Mouse (Mus musculus): ENCODE data around the gene Serpina6. TPM values are rescaled to one million over a fixed set of nuclear protein-coding genes. Genes with fewer than 3 reads are reported as not detected.

Serpina6 gene
- total RNA-seq, 2 experiments from 2014 or later = 0.73 to 7.0 TPM

DNA sequence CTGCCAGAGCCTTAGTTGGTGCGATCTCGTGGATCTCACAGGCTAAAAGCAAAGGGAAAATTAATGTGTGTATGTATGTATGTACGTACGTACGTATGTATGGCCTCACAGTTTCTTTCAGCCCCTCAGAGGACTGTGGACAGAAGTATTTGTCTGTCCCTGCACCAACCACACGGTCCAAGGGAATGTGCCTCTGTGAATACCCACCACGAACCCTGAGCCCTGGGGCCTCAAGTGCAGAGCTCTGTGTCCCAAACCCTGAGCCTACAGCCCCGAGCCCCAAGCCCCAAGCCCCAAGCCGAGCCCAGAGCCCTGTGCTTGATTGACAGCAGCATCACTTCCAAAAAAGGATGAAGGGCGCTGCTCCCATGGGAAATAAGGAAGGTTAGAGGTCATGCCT is 979 bp upstream of the Serpina6 start:
- no peak for DNase-seq (ENCODE audit: low spot score in 2 of 2)

DNA sequence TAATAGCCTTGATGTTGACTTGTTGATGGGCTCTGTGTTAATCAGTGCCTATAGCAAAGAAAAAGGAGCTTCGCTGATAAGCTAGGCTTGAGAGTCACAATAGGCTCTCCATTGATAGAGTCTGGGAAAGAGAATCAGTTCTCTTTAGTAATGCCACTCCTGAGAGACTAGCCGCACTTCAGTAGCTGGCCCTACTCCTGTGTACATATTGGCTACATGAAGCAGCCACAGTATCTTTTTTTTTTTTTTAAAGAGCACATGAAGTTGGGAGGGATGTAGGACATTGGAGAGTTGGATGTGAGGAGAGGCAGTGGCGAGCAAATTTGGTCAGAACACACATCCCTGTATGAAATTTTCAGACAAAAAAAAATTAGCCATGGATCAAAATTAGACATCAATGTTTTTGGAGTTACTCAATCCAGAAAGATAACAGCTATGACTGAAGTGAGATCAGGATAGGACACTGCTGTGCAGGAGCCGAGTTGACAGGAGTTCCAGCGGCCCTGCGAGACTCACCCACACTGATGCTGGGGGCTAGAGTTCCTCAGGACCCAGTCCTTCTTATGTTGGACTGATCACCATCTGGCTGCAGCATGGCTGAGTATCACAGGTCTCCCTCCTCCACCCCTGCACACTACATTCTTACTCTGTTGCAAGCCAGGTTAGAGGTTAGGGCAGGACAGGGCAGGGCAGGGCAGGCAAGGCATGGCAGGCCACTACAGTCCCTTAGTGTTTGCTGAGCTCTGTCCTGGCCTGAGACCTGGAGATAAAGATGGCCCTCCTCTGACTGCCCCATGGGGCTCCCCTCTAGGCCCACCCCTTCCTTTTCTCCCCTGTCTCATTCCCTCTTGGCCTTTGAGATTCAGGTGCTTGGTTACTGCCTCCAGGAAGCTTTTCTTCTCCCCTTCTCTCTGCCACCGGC is 1.6 kb downstream of the Serpina6 start:
- DNase-seq (ENCODE audit: low spot score in 2 of 2) = no peak

GRCm38 (mm10) chr12:103653836-103654235 is 3.2 kb downstream of the Serpina6 start:
- DNase-seq (ENCODE audit: low spot score in 2 of 2) = no peak

- no peak for DNase-seq (ENCODE audit: low spot score in 2 of 2)
Measured at GRCm38 (mm10) chr12:103646314-103646713, 10.7 kb downstream of the Serpina6 start.

DNA sequence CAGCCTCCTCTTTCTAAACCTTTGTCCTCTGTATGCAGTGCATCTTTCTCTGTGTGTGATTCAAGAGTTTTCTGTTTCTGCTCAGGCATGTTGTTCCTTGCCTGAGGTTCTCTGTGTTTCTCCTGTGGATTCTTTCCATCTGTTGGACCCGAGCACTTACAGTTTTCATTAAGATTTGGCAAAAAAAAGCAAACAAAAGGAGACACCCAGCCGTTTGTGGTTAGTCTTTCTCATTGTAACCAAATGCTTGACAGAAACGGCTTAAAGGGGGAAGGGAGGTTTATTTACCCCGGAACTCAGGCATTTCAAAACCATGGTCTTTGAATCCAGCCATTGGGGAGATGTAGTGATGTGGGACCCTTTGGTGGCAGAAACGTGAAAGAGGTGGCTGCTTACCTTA is 12.4 kb downstream of the Serpina6 start:
- DNase-seq (ENCODE audit: low spot score in 2 of 2) = no peak

DNA sequence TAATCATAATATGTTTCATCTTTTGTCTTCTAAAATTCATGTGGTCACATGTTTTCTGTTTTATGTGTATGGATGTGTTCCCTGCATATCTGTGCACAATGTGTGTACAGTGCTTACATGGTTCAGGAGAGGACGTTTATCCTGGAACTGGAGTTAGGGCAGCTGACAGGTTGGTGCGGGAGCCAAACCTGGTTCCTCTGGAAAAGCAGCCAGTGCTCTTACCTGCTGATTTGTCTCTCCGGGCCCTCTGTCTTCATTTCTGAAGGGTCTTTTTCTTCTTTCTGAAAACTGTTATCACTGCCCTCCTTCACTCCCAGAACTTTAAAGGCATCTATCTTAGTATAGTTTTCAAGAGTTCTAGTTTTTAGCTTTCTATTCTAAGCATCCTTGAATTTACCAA is 13.2 kb downstream of the Serpina6 start:
- no peak for DNase-seq (ENCODE audit: low spot score in 2 of 2)

DNA sequence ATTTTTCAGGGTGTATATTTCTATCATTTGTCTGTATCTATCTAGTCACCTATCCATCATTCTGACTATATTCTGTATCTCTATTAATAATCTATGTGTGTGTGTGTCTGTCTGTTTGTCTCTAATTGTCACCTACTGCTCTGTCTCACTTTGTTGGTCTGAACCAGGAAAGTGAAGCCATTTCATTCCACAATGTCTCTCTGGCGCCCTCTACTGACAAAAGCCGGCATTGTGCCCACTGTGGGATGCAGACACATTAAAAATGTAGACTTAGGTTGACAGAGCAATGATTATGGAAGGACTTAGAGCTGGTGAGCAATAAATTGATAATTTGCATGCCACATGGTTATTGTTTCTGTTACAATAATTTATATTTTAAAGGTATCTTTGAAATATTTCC is 13.7 kb downstream of the Serpina6 start:
- DNase-seq (ENCODE audit: low spot score in 2 of 2) = peak; percentile 87 to 88

- DNase-seq (ENCODE audit: low spot score in 2 of 2) = no peak
Measured at GRCm38 (mm10) chr12:103635846-103636245, 21.2 kb downstream of the Serpina6 start.

GRCm38 (mm10) chr12:103634430-103634829 is 22.6 kb downstream of the Serpina6 start:
- no peak for DNase-seq (ENCODE audit: low spot score in 2 of 2)

DNA sequence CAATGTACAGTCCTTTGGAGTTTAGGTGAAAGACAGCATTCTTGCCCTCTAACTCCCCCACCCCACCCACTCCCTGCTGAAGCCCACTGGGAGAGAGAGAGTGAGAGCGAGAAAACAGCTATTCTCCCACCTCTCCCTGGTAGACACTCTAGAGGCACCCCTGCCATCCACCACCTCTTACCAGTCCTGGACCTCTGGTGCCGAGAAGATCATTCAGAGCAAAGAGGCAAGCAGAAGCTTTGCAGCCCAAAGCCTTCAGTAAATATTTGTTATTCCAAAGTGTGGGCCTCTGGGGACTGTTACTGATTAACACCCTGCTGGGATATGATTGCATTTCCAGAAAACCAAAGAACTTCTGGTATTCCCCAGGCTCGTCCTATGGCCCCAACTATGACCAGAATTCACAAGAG is 25.8 kb downstream of the Serpina6 start, which contains the start of gene Serpina10:
Serpina10 (minus strand) TSS at position 242 of the 410 bp plus-strand sequence.
- no peak for DNase-seq (ENCODE audit: low spot score in 2 of 2)

DNA sequence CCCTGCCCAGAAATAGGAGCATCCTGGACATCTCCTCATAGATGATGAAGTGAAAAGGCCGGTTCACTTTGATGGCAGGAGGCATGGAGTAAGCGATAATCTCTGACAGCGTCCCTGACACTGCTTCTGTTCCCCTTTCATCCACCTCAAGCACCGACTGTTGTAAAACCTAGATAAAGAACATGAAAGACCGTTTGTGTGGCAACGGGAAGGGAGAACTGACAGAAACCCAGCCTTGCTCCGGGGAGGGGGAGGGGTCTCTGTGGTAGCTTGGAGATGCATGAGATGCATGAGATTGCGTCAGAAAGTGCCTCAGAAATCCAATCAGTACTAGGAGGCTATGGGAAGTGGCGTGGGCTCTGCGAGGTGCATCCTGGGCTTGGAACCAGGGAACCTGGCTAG is 40.2 kb downstream of the Serpina6 start:
- DNase-seq (ENCODE audit: low spot score in 2 of 2) = no peak

GRCm38 (mm10) chr12:103615734-103616133 is 41.3 kb downstream of the Serpina6 start:
- DNase-seq (ENCODE audit: low spot score in 2 of 2) = no peak

GRCm38 (mm10) chr12:103615141-103615540 is 41.9 kb downstream of the Serpina6 start:
- no peak for DNase-seq (ENCODE audit: low spot score in 2 of 2)

DNA sequence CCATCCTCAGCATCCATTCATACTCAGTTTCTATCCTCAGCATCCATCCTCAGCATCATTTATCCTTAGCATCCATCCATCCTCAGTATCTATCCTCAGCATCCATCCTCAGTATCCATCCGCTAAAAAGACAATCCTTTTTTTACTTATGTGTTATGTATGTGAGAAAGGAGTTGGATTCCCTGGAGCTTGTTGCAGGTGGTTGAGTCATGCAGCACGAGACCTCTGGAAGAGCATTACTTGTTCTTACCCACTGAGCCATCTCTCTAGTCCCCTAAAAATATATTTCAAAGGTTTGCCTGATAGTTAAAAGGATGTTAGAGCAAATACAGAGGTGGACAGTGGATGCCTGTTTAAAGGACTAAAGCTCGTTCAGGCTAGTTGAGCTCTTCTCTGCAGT is 55.2 kb downstream of the Serpina6 start:
- no peak for DNase-seq (ENCODE audit: low spot score in 2 of 2)

DNA sequence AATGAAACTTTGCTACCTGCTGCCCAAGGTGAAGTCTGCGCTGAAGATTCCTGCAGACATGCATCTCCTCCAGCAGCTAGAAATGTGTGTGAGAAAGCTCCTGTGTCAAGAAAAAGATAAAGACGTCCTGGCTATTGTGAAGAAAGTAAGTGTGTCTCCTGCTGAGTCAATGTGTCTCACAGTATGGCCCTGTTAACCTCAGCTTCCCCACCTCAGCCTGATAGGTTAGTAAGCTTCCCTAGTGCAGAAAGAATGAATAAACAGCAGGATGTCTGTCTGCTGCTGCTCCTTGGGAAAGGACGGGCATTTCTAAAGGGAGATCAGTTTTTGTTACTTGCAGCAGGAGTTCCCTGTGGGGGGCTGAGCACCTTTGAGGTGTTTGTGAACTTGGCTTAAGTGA is 56.6 kb downstream of the Serpina6 start:
- no peak for DNase-seq (ENCODE audit: low spot score in 2 of 2)

DNA sequence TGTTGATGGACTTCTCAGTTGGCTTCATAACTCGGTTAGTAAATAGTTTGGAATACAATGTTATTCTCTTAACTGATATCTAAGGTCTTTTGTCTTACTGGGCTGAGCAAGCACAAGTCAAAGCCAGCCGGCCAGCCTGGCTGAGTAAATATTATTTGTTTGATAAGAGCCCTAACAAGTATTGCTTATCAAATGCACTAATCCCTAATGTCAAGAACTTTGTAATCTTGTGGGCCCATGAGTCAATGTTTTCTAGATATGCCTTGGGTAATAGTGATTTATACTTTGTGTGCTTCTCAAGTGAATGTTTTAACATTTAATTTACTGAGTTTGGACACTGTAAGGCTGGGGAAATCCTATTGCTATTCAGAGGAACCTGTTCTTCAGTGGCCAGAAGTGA is 58.6 kb downstream of the Serpina6 start:
- no peak for DNase-seq (ENCODE audit: low spot score in 2 of 2)

Other genes with a start within 250 kb of the Serpina6 start
- 1 to 10 TPM; 1.7 to 2.1 TPM for gene 9330161L09Rik, start 249.4 kb downstream of the Serpina6 start, total RNA-seq (2021)
- 100 to 1,000 TPM; 127 to 134 TPM for gene Ddx24, start 231.4 kb downstream of the Serpina6 start, total RNA-seq (2021)
- 1,000 to 10,000 TPM; 1,097 to 1,809 TPM for gene Ifi27, start 223.0 kb downstream of the Serpina6 start, total RNA-seq (2021)
- 1,000 to 10,000 TPM in 1 of 2 experiments, 100 to 1,000 TPM in 1; 365 to 1,033 TPM for gene Ifi27l2a, start 213.5 kb downstream of the Serpina6 start, total RNA-seq (2021)
- gene Ifi27l2b, start 200.0 kb downstream of the Serpina6 start, total RNA-seq (2021) = not detected
- gene Ppp4r4, start 124.9 kb downstream of the Serpina6 start, total RNA-seq (2021) = 1 to 10 TPM; 2.5 to 3.4 TPM
- gene Serpina10, start 25.8 kb downstream of the Serpina6 start, total RNA-seq (2021) = not detected
- not detected for gene Serpina16, start 18.9 kb upstream of the Serpina6 start, total RNA-seq (2021)
- gene Serpina1f, start 38.3 kb upstream of the Serpina6 start, total RNA-seq (2021) = not detected
- gene Serpina1d, start 116.4 kb upstream of the Serpina6 start, total RNA-seq (2021) = under 1 TPM; 0.29 to 0.73 TPM
- 1 to 10 TPM in 1 of 2 experiments, under 1 TPM in 1; 0.54 to 3.0 TPM for gene Serpina1b, start 173.2 kb upstream of the Serpina6 start, total RNA-seq (2021)
- gene Serpina1a, start 206.3 kb upstream of the Serpina6 start, total RNA-seq (2021) = under 1 TPM; 0.38 to 0.80 TPM
- under 1 TPM in 1 of 2 experiments, not detected in 1; 0.50 TPM for gene Serpina1c, start 247.7 kb upstream of the Serpina6 start, total RNA-seq (2021)